Mouse (Mus musculus) liver, embryonic 14.5 days (tissue): ENCODE measurements around the gene Gm17387.

ENCODE experiments used
- CTCF ChIP-seq: IDR thresholded peaks from 2 replicates; pipeline ENCODE4 v1.5.1; 2016; ENCODE audit warnings: antibody characterized with exemption, low read depth, control low read depth
- EP300 ChIP-seq: IDR thresholded peaks from 2 replicates; pipeline ENCODE4 v1.6.1; 2016; ENCODE audit warnings: antibody characterized with exemption, low read depth

DNA sequence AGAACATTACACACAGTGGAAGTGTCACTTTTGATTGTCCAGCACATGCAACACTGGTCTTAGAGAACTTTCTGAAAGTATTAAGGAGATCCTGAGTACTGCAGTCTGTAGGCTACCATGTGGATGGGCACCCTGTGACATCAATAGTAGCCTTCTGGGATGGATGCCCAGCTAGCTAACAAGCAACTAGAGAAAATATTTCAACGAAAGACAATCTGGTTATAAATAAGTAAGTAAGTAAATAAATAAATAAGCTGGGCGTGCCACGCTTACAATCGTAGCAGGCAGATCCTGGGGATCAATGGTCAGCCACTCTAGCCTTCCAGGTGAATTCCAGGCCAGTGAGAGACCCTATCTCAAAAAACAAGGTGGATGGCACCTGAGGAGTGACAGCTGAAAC lies 23.1 kb downstream of the Gm17387 start:
- TF ChIP-seq CTCF (no peak), EP300 (no peak)
